Mouse (Mus musculus): ENCODE data around the gene Vwa8.

DNA sequence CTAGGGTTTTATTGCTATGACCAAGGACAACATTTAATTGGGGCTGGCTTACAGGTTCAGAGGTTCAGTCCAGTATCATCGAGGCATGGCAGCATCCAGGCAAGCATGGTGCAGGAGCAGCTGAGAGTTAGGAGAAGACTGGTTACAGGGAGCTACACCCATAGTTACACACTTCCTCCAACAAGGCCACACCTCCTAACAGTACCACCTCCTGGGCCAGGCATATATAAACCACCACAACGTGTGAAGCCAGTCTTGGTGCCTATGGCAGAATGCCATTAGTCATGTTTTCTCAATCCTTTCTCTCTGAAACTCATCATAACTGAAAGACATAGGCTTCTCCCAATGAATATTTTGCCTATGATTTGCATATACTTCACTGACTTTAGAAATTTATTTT lies 106.9 kb downstream of the Vwa8 start:
- no peak for TF ChIP-seq POLR2A (IDR thresholded peaks at IDR 0.05; ENCODE audit: control insufficient read depth, extremely low read depth, insufficient read depth, low read length, poor library complexity)
- TF ChIP-seq CTCF (IDR thresholded peaks at IDR 0.05; ENCODE audit: borderline replicate concordance, control insufficient read depth, extremely low read depth, insufficient read depth, low read length, poor library complexity) = no peak
